Mouse (Mus musculus): ENCODE measurements at regions not wholly inside any gene's neighbourhood (a gene's known extent, or its start where the extent isn't known, plus 50 kb on each side); places are given as distances from the start of the nearest gene placed in this dataset.
A peak's percentile ranks its signal among the peaks of the same experiment; 100 is the strongest.

DNA sequence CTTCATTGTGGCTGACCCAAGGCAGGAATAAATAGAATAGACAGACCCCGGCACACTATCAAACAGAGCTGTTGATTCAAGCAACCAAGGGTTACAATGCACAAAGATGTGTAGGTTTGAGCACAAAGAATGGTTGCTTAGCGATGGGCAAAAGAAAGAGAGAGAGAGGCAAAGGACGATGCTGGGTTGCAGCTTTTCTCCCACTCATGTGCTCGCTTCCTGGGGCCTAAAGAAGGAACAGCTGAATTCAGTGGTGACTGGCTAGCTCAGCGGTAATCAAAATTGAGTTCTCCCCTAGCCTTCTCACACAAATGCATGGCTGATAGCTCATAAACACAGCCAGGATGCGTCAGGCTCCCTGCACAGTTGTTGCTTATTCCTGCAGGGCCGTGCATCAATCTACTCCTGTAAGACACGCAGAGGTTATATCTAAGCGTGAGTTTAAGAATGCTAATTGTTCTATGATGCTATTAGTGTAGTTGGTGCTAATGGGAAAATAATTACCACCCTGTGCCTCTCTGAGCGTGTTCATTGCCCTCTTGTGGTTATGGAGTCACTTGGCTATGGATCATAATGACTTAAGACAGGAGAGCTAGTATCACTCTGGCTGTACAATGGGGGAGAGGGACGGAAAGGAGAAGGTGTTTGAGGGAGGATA, 216.2 kb upstream of the Serp2 start:
- 52% methylated on average over 11 of the region's 11 CpGs for WGBS
- no peaks in the 10 kb centered on the region for H3K9me3 ChIP-seq (ENCODE audit: control insufficient read depth, low read length)
- peaks cover 9% of the 10 kb centered on the region for H3K4me1 ChIP-seq (replicated peaks; ENCODE audit: control insufficient read depth, insufficient read depth, low read length)
- H3K27ac ChIP-seq (ENCODE audit: low read depth, low read length), result no peak overlapping the region
- H3K27me3 ChIP-seq (ENCODE audit: control insufficient read depth, insufficient read depth, low read length), result no peaks in the 10 kb centered on the region
- DNase-seq (ENCODE audit: low spot score) (no peak), ATAC-seq (replicated peaks; ENCODE audit: low FRiP score) (peak; percentile 69)
- no peak overlapping the region for H3K4me2 ChIP-seq (ENCODE audit: low read depth, low read length, severe bottlenecking)
- no peak overlapping the region for H3K9ac ChIP-seq (ENCODE audit: low read length)
- H3K36me3 ChIP-seq (ENCODE audit: control insufficient read depth, insufficient read depth, low read length), result no peaks in the 10 kb centered on the region
- no peak overlapping the region for H3K4me3 ChIP-seq (ENCODE audit: low read depth, low read length)

DNA sequence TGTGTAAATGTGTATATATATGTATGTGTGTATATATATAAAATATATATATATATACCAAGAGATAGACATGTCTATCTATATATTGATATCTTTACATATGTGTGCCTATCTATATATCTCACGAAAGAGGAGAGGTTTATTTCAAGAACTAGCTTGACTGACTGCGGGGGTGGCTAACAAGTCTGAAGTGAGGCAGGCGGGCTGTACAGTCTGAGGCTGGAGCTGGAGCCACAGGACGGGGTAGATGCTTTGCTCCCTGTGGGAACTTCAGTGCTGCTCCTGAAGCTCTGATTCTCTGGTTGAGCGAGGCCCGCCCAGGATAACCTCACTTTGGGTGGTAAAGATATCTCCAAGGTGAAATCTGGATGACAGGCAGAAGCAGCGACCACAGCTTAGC, 213.4 kb upstream of the Serp2 start:
- H3K27ac ChIP-seq (ENCODE audit: low read depth, low read length), result no peak overlapping the region
- DNase-seq (ENCODE audit: low spot score) (no peak), ATAC-seq (replicated peaks; ENCODE audit: low FRiP score) (no peak)
- H3K9ac ChIP-seq (ENCODE audit: low read length), result no peak overlapping the region
- H3K27me3 ChIP-seq (ENCODE audit: control insufficient read depth, insufficient read depth, low read length), result no peaks in the 10 kb centered on the region
- no peaks in the 10 kb centered on the region for H3K9me3 ChIP-seq (ENCODE audit: control insufficient read depth, low read length)
- H3K36me3 ChIP-seq (ENCODE audit: control insufficient read depth, insufficient read depth, low read length), result no peaks in the 10 kb centered on the region
- peaks cover 13% of the 10 kb centered on the region for H3K4me1 ChIP-seq (replicated peaks; ENCODE audit: control insufficient read depth, insufficient read depth, low read length)
- no peak overlapping the region for H3K4me3 ChIP-seq (ENCODE audit: low read depth, low read length)
- 93% methylated on average over 7 of the region's 7 CpGs for WGBS
- H3K4me2 ChIP-seq (ENCODE audit: low read depth, low read length, severe bottlenecking), result no peak overlapping the region

DNA sequence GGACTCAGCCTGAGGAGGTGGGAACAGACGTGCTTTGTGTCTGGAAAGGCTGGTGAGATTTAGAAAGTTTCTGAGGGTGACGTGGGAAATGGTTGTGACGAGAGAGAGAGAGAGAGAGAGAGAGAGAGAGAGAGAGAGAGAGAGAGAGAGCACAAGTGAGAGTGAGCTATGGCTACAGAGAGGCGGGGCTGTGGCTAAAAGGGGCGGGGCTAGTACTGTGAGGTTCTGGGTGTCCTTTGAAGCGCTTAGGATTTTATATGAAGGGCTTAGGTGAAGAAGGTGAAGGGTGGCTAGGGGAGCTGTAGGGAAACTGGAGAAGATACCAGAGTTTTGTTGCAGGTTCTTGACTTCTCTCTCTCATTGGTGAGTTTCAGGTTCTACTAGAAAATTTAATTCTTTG, 210.6 kb upstream of the Serp2 start:
- no peaks in the 10 kb centered on the region for H3K36me3 ChIP-seq (ENCODE audit: control insufficient read depth, insufficient read depth, low read length)
- 59% methylated on average over 6 of the region's 6 CpGs for WGBS
- no peaks in the 10 kb centered on the region for H3K9me3 ChIP-seq (ENCODE audit: control insufficient read depth, low read length)
- DNase-seq (ENCODE audit: low spot score) (peak; percentile 40), ATAC-seq (replicated peaks; ENCODE audit: low FRiP score) (no peak)
- H3K4me3 ChIP-seq (ENCODE audit: low read depth, low read length), result no peak overlapping the region
- H3K27ac ChIP-seq (ENCODE audit: low read depth, low read length), result no peak overlapping the region
- H3K4me2 ChIP-seq (ENCODE audit: low read depth, low read length, severe bottlenecking), result no peak overlapping the region
- H3K9ac ChIP-seq (ENCODE audit: low read length), result no peak overlapping the region
- H3K27me3 ChIP-seq (ENCODE audit: control insufficient read depth, insufficient read depth, low read length), result no peaks in the 10 kb centered on the region
- H3K4me1 ChIP-seq (replicated peaks; ENCODE audit: control insufficient read depth, insufficient read depth, low read length), result peaks cover 12% of the 10 kb centered on the region

DNA sequence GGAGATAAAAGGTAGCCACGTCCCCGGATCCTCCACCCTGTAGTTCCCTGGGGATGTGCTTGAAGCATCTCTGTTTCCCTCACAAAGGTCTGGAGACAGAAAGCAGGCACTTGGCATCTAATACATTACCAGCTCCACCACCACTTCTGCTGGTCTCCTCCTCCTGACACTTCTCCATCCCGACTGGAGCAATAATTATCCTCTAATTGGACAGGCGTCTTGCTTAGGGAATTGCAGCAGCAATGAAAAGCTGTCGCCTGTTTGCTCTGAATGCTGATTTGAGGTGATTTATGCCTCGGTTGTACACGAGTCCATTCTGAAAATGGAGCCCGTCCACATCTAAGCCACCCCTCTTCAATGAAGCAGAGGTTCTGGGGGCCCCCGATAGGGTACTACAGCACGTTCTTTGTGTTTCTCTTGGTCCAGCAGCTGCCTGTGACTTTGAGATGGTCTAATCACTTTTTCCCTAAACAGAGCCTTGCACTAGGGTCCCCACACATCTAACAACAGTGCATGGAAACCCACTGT, 209.6 kb upstream of the Serp2 start:
- ATAC-seq (replicated peaks; ENCODE audit: low FRiP score) (no peak), DNase-seq (ENCODE audit: low spot score) (peak; percentile 41)
- Histone ChIP-seq H3K9me3 (ENCODE audit: control insufficient read depth, low read length) (no peaks in the 10 kb centered on the region), H3K27ac (ENCODE audit: low read depth, low read length) (0 out of 2 replicates have a peak overlapping the region, but pooled peaks have one; percentile 8), H3K4me3 (ENCODE audit: low read depth, low read length) (no peak overlapping the region), H3K27me3 (ENCODE audit: control insufficient read depth, insufficient read depth, low read length) (no peaks in the 10 kb centered on the region), H3K9ac (ENCODE audit: low read length) (no peak overlapping the region), H3K4me1 (replicated peaks; ENCODE audit: control insufficient read depth, insufficient read depth, low read length) (peaks cover 9% of the 10 kb centered on the region), H3K4me2 (ENCODE audit: low read depth, low read length, severe bottlenecking) (no peak overlapping the region), H3K36me3 (ENCODE audit: control insufficient read depth, insufficient read depth, low read length) (no peaks in the 10 kb centered on the region)
- WGBS, result 63% methylated on average over 10 of the region's 10 CpGs

DNA sequence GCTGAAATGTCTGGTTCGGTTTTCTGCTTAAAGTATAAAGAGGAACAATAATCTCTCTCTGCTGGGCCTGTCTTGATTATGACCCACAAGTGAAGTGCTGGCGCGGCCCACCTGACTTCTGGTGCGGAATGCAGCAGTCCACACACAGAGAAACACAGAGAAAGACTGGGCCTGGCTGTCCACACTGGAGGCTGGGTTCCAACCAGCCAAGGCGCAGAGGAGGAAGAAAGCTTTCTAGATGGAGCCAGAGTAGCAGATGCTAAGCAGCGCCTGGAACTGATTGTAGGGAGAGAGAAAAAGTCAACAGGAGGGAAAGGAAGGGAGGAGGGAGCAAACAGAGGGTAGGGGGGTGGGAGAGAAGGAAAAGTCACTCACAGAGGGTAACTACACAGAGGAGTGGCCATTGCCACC, 208.4 kb upstream of the Serp2 start:
- 61% methylated on average over 6 of the region's 6 CpGs for WGBS
- Histone ChIP-seq H3K9ac (ENCODE audit: low read length) (no peak overlapping the region), H3K4me1 (replicated peaks; ENCODE audit: control insufficient read depth, insufficient read depth, low read length) (peaks cover 9% of the 10 kb centered on the region), H3K27me3 (ENCODE audit: control insufficient read depth, insufficient read depth, low read length) (no peaks in the 10 kb centered on the region), H3K27ac (ENCODE audit: low read depth, low read length) (no peak overlapping the region), H3K9me3 (ENCODE audit: control insufficient read depth, low read length) (no peaks in the 10 kb centered on the region), H3K36me3 (ENCODE audit: control insufficient read depth, insufficient read depth, low read length) (no peaks in the 10 kb centered on the region), H3K4me3 (ENCODE audit: low read depth, low read length) (no peak overlapping the region), H3K4me2 (ENCODE audit: low read depth, low read length, severe bottlenecking) (no peak overlapping the region)
- 0 out of 2 replicates have a peak, but pooled peaks have one; percentile 5 for ATAC-seq (replicated peaks; ENCODE audit: low FRiP score)
- peak; percentile 47 for DNase-seq (ENCODE audit: low spot score)

DNA sequence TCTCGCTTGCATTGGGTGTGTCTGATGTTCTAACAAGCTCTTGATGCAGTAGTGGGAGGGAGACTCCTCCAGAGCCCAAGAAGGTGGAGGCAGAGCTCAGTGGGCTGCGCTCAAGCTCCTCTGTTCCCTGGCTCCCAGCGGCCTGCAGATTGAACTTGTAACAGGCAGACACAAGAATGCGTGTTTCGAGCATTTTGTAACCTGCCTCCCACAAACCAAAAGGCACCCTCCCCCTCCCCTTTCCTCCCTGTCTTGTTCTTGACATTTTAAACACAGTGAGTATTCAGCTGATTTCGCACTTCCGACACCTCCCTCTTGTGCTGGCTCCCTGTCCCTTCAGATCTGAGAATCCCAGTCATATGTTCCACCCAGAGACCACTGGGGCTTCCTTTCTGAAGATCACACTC, 207.7 kb upstream of the Serp2 start:
- 35% methylated on average over 7 of the region's 7 CpGs for WGBS
- ATAC-seq (replicated peaks; ENCODE audit: low FRiP score) (0 out of 2 replicates have a peak, but pooled peaks have one; percentile 12), DNase-seq (ENCODE audit: low spot score) (peak; percentile 53)
- Histone ChIP-seq H3K27ac (ENCODE audit: low read depth, low read length) (no peak overlapping the region), H3K4me2 (ENCODE audit: low read depth, low read length, severe bottlenecking) (no peak overlapping the region), H3K27me3 (ENCODE audit: control insufficient read depth, insufficient read depth, low read length) (no peaks in the 10 kb centered on the region), H3K9me3 (ENCODE audit: control insufficient read depth, low read length) (no peaks in the 10 kb centered on the region), H3K4me1 (replicated peaks; ENCODE audit: control insufficient read depth, insufficient read depth, low read length) (peaks cover 9% of the 10 kb centered on the region), H3K36me3 (ENCODE audit: control insufficient read depth, insufficient read depth, low read length) (no peaks in the 10 kb centered on the region), H3K9ac (ENCODE audit: low read length) (no peak overlapping the region), H3K4me3 (ENCODE audit: low read depth, low read length) (no peak overlapping the region)

DNA sequence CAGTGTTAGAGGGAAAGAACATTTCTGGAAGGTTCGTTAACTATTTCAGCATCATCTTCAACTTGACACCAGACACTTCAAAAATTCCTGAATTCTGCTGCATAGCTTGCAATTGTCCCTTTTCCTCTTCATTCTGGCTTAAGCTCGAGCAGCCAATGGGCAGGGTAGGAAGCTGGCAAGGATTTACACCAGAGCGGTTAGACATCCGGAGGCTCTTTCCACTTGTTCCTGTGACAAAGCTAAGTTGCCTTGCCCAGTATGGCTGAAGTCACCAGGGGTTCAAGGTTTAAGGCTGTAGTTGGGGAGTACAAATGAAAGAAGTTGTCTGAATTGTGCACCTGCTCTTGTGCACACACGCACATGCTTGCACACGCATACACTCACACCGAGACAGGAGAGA, 206.8 kb upstream of the Serp2 start:
- DNase-seq (ENCODE audit: low spot score) (no peak), ATAC-seq (replicated peaks; ENCODE audit: low FRiP score) (no peak)
- Histone ChIP-seq H3K9ac (ENCODE audit: low read length) (no peak overlapping the region), H3K36me3 (ENCODE audit: control insufficient read depth, insufficient read depth, low read length) (no peaks in the 10 kb centered on the region), H3K9me3 (ENCODE audit: control insufficient read depth, low read length) (no peaks in the 10 kb centered on the region), H3K27ac (ENCODE audit: low read depth, low read length) (no peak overlapping the region), H3K4me2 (ENCODE audit: low read depth, low read length, severe bottlenecking) (no peak overlapping the region), H3K4me1 (replicated peaks; ENCODE audit: control insufficient read depth, insufficient read depth, low read length) (peaks cover 9% of the 10 kb centered on the region), H3K4me3 (ENCODE audit: low read depth, low read length) (no peak overlapping the region), H3K27me3 (ENCODE audit: control insufficient read depth, insufficient read depth, low read length) (no peaks in the 10 kb centered on the region)
- WGBS, result 85% methylated on average over 7 of the region's 7 CpGs

DNA sequence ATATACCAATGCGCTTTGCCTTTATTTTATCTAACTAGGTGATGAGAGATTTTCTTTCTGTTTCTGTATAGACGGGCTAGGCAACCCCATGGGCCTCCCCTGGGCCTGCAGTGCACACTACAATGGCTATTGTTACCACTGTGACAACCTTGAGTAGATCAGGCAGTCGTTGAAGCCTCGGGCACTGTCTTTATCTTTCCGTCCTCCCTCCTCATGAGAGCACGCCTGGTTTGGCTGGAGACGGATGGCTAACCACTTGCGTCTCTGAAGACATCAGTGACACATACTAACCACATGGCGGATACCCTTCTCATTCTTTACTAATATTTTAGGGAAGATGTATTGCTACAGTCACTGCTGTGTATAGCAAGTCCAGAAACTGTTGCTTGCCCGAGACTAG, 206.1 kb upstream of the Serp2 start:
- H3K9me3 ChIP-seq (ENCODE audit: control insufficient read depth, low read length), result no peaks in the 10 kb centered on the region
- H3K4me2 ChIP-seq (ENCODE audit: low read depth, low read length, severe bottlenecking), result no peak overlapping the region
- H3K36me3 ChIP-seq (ENCODE audit: control insufficient read depth, insufficient read depth, low read length), result no peaks in the 10 kb centered on the region
- no peak overlapping the region for H3K27ac ChIP-seq (ENCODE audit: low read depth, low read length)
- ATAC-seq (replicated peaks; ENCODE audit: low FRiP score), result no peak
- peak; percentile 47 for DNase-seq (ENCODE audit: low spot score)
- 64% methylated on average over 10 of the region's 10 CpGs for WGBS
- H3K27me3 ChIP-seq (ENCODE audit: control insufficient read depth, insufficient read depth, low read length), result no peaks in the 10 kb centered on the region
- H3K9ac ChIP-seq (ENCODE audit: low read length), result no peak overlapping the region
- H3K4me3 ChIP-seq (ENCODE audit: low read depth, low read length), result no peak overlapping the region
- H3K4me1 ChIP-seq (replicated peaks; ENCODE audit: control insufficient read depth, insufficient read depth, low read length), result peaks cover 9% of the 10 kb centered on the region

DNA sequence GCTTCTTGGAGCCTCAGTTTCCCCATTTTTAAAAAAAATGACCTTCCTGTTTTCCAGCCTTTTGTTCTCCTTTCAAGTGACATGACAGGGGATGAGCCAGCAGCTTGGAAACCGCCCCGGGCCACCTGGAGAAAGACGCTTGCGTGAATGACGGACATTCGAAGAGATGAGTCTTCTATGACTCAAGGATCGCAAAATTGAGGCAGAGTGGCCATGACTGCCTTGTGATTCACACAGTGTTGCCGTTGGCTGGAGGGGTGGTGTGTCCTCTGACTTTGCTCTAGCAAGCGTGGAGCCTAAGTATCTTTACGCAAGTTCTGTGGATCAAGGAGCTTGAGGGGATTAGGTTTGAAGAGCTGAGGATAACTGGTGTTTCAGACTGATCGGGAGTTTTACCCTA, 205.0 kb upstream of the Serp2 start:
- Histone ChIP-seq H3K36me3 (ENCODE audit: control insufficient read depth, insufficient read depth, low read length) (no peaks in the 10 kb centered on the region), H3K4me3 (ENCODE audit: low read depth, low read length) (no peak overlapping the region), H3K27ac (ENCODE audit: low read depth, low read length) (no peak overlapping the region), H3K9ac (ENCODE audit: low read length) (no peak overlapping the region), H3K9me3 (ENCODE audit: control insufficient read depth, low read length) (no peaks in the 10 kb centered on the region), H3K27me3 (ENCODE audit: control insufficient read depth, insufficient read depth, low read length) (no peaks in the 10 kb centered on the region), H3K4me1 (replicated peaks; ENCODE audit: control insufficient read depth, insufficient read depth, low read length) (peaks cover 9% of the 10 kb centered on the region), H3K4me2 (ENCODE audit: low read depth, low read length, severe bottlenecking) (no peak overlapping the region)
- peak; percentile 38 for DNase-seq (ENCODE audit: low spot score)
- no peak for ATAC-seq (replicated peaks; ENCODE audit: low FRiP score)
- WGBS, result 93% methylated on average over 11 of the region's 11 CpGs

Measured in forebrain, embryonic 11.5 days (tissue).